Mouse (Mus musculus) lung, embryonic 16.5 days (tissue): Measurements from ENCODE around the gene Olfr228. TPM values are rescaled to one million over a fixed set of nuclear protein-coding genes. Genes with fewer than 3 reads are reported as not detected.
"Not testable (repeated sequence)": the region's sequence is repeated elsewhere in the genome, so short reads cannot be mapped to it uniquely, and the experiment has no call there.

ENCODE experiments used
- ATAC-seq: fragments of 200-750 bp; cut with Nextera tagmentation; 2 replicates; pipeline ENCODE4 v1.8.0; 2017; ENCODE audit warnings: low read depth, mild to moderate bottlenecking, moderate library complexity
- H3K27ac ChIP-seq: fragments of 300-500 bp; sonication (generic); 2 replicates; pipeline ENCODE4 v1.5.1; 2014; ENCODE audit warnings: mild to moderate bottlenecking, control low read depth, low read length
- H3K27me3 ChIP-seq: fragments of 300-500 bp; sonication (generic); 2 replicates; pipeline ENCODE4 v1.6.1; 2014; ENCODE audit warnings: low read depth, low read length, mixed read lengths; ENCODE audit not compliant: control insufficient read depth, insufficient read depth
- H3K36me3 ChIP-seq: fragments of 300-500 bp; sonication (generic); 2 replicates; pipeline ENCODE4 v1.6.1; 2014; ENCODE audit warnings: low read length; ENCODE audit not compliant: control insufficient read depth, insufficient read depth
- H3K4me1 ChIP-seq: fragments of 300-500 bp; sonication (generic); replicated peaks from 2 replicates; pipeline ENCODE4 v1.6.1; 2014; ENCODE audit warnings: low read length, mixed read lengths; ENCODE audit not compliant: control insufficient read depth, insufficient read depth
- H3K4me2 ChIP-seq: fragments of 300-500 bp; sonication (generic); 2 replicates; pipeline ENCODE4 v1.6.1; 2014; ENCODE audit warnings: low read depth, low read length, control low read depth
- H3K4me3 ChIP-seq: fragments of 300-500 bp; sonication (generic); 2 replicates; pipeline ENCODE4 v1.5.1; 2014; ENCODE audit warnings: mild to moderate bottlenecking, low read length, control low read depth
- H3K9ac ChIP-seq: fragments of 300-500 bp; sonication (generic); 2 replicates; pipeline ENCODE4 v1.6.1; 2014; ENCODE audit warnings: low read length, control low read depth
- H3K9me3 ChIP-seq: fragments of 300-500 bp; sonication (generic); 2 replicates; pipeline ENCODE4 v1.6.1; 2016; ENCODE audit warnings: low read length; ENCODE audit not compliant: control insufficient read depth
- WGBS: fragments of 180-500 bp; shearing (Covaris S2); extraction: QIAGEN DNeasy Blood & Tissue Kit; methylation state at CpG from one replicate; pipeline ENCODE4 v1.1.7; 2014; 5-methylcytosine and 5-hydroxymethylcytosine counted together
- polyA plus RNA-seq: library from polyadenylated mRNA; unstranded; fragments of >200 nt; fragmentation: Nextera tagmentation; extraction: Ambion mirVana; gene quantifications from 2 replicates; pipeline ENCODE4 v1.2.1, GENCODE M21; 2015

Gene Olfr228
- not detected in 2 replicates for polyA plus RNA-seq

GRCm38 (mm10) chr2:86487286-86487685 lies at the start of gene Olfr228:
TSS of gene Olfr228 (minus strand) at chr2:86487386.
- Histone ChIP-seq H3K27me3 (no peaks in the 10 kb centered on the region), H3K9ac (no peak within 1 kb of the TSS), H3K4me2 (no peak within 1 kb of the TSS), H3K27ac (no peak within 1 kb of the TSS), H3K9me3 (no peaks in the 10 kb centered on the region), H3K4me1 (no peaks in the 10 kb centered on the region), H3K36me3 (no peaks in the 10 kb centered on the region), H3K4me3 (no peak within 1 kb of the TSS)
- no peak for ATAC-seq
- 38% methylated on average over 1 of the region's 1 CpGs for WGBS

GRCm38 (mm10) chr2:86530991-86531390 lies 43.8 kb upstream of the Olfr228 start:
- H3K4me3 ChIP-seq = no peak overlapping the region
- no peaks in the 10 kb centered on the region for H3K9me3 ChIP-seq
- H3K4me1 ChIP-seq = no peaks in the 10 kb centered on the region
- no peak overlapping the region for H3K4me2 ChIP-seq
- H3K9ac ChIP-seq = no peak overlapping the region
- 61% methylated on average over 1 of the region's 1 CpGs for WGBS
- no peak overlapping the region for H3K27ac ChIP-seq
- H3K36me3 ChIP-seq = no peaks in the 10 kb centered on the region
- ATAC-seq = no peak
- no peaks in the 10 kb centered on the region for H3K27me3 ChIP-seq

- no peaks in the 10 kb centered on the region for H3K27me3 ChIP-seq
- H3K9me3 ChIP-seq = no peaks in the 10 kb centered on the region
- H3K9ac ChIP-seq = no peak within 1 kb of the TSS
- H3K36me3 ChIP-seq = no peaks in the 10 kb centered on the region
- ATAC-seq = no peak
- WGBS = 82% methylated on average over 1 of the region's 1 CpGs
- no peak within 1 kb of the TSS for H3K27ac ChIP-seq
- H3K4me2 ChIP-seq = no peak within 1 kb of the TSS
- H3K4me1 ChIP-seq = no peaks in the 10 kb centered on the region
- H3K4me3 ChIP-seq = no peak within 1 kb of the TSS
Observed at GRCm38 (mm10) chr2:86508161-86508560, 21.0 kb upstream of the Olfr228 start, which contains the start of gene Olfr1076. TSS of gene Olfr1076 (plus strand) at chr2:86508461.

- ATAC-seq = no peak
- no peak overlapping the region for H3K9ac ChIP-seq
Observed at GRCm38 (mm10) chr2:86464442-86465109, 22.6 kb downstream of the Olfr228 start.

GRCm38 (mm10) chr2:86460434-86460833 lies 26.8 kb downstream of the Olfr228 start:
- ATAC-seq = no peak
- Histone ChIP-seq H3K27ac (no peak overlapping the region), H3K36me3 (no peaks in the 10 kb centered on the region), H3K4me2 (no peak overlapping the region), H3K27me3 (no peaks in the 10 kb centered on the region), H3K4me3 (no peak overlapping the region), H3K9ac (no peak overlapping the region), H3K9me3 (no peaks in the 10 kb centered on the region), H3K4me1 (no peaks in the 10 kb centered on the region)
- 83% methylated on average over 1 of the region's 1 CpGs for WGBS

More at GRCm38 (mm10) chr2:86464442-86465109, 22.6 kb downstream of the Olfr228 start:
- Histone ChIP-seq H3K27ac (no peak overlapping the region), H3K4me2 (peak overlapping the region; percentile 38), H3K4me1 (no peaks in the 10 kb centered on the region), H3K36me3 (no peaks in the 10 kb centered on the region), H3K27me3 (no peaks in the 10 kb centered on the region), H3K9me3 (no peaks in the 10 kb centered on the region), H3K4me3 (no peak overlapping the region)
- WGBS = 28% methylated on average over 10 of the region's 10 CpGs

- 82% methylated on average over 1 of the region's 1 CpGs for WGBS
- Histone ChIP-seq H3K9ac (no peak within 1 kb of the TSS), H3K4me3 (no peak within 1 kb of the TSS), H3K4me2 (no peak within 1 kb of the TSS), H3K4me1 (no peaks in the 10 kb centered on the region), H3K9me3 (no peaks in the 10 kb centered on the region), H3K27ac (no peak within 1 kb of the TSS), H3K36me3 (no peaks in the 10 kb centered on the region), H3K27me3 (no peaks in the 10 kb centered on the region)
- no peak for ATAC-seq
Observed at GRCm38 (mm10) chr2:86456169-86456568, 31.0 kb downstream of the Olfr228 start, which contains the start of gene Olfr1066. TSS of gene Olfr1066 (minus strand) at chr2:86456269.

GRCm38 (mm10) chr2:86450491-86450890 lies 36.7 kb downstream of the Olfr228 start, which contains the start of gene Olfr1065:
TSS of gene Olfr1065 (minus strand) at chr2:86450591.
- no CpG with 5 or more reads among the region's 1 CpGs for WGBS
- not testable (repeated sequence) for ATAC-seq, H3K9ac ChIP-seq, H3K4me3 ChIP-seq, H3K36me3 ChIP-seq, H3K27me3 ChIP-seq, H3K9me3 ChIP-seq, H3K4me2 ChIP-seq, H3K27ac ChIP-seq, H3K4me1 ChIP-seq

- H3K9me3 ChIP-seq, H3K27ac ChIP-seq, H3K9ac ChIP-seq, H3K4me2 ChIP-seq, H3K27me3 ChIP-seq, ATAC-seq, H3K4me1 ChIP-seq, H3K4me3 ChIP-seq, H3K36me3 ChIP-seq: not testable (repeated sequence)
- 73% methylated on average over 1 of the region's 1 CpGs for WGBS
Observed at GRCm38 (mm10) chr2:86442101-86442500, 45.1 kb downstream of the Olfr228 start.
